Mouse (Mus musculus) hindbrain, embryonic 11.5 days (tissue): Measurements from ENCODE around the gene Wdr62. TPM values are rescaled to one million over a fixed set of nuclear protein-coding genes. Genes with fewer than 3 reads are reported as not detected.

Experiments used
- ATAC-seq: fragments of 200-750 bp; cut with Nextera tagmentation; 2 replicates; pipeline ENCODE4 v1.8.0; 2017; ENCODE audit warnings: mild to moderate bottlenecking, moderate TSS enrichment, moderate library complexity; ENCODE audit not compliant: low FRiP score
- DNase-seq: peaks from one replicate; pipeline ENCODE4 v3.0.0-alpha.2; 2015; ENCODE audit warnings: low spot score
- H3K27ac ChIP-seq: fragments of 300-500 bp; sonication (generic); 2 replicates; pipeline ENCODE4 v1.5.1; 2014; ENCODE audit warnings: mild to moderate bottlenecking, low read depth, low read length
- H3K27me3 ChIP-seq: fragments of 300-500 bp; sonication (generic); 2 replicates; pipeline ENCODE4 v1.6.1; 2014; ENCODE audit warnings: mild to moderate bottlenecking, low read length, moderate library complexity, mixed read lengths; ENCODE audit not compliant: control insufficient read depth, insufficient read depth
- H3K36me3 ChIP-seq: fragments of 300-500 bp; sonication (generic); 2 replicates; pipeline ENCODE4 v1.6.1; 2014; ENCODE audit warnings: mild to moderate bottlenecking, low read length, moderate library complexity, mixed read lengths; ENCODE audit not compliant: control insufficient read depth, insufficient read depth
- H3K4me1 ChIP-seq: fragments of 300-500 bp; sonication (generic); replicated peaks from 2 replicates; pipeline ENCODE4 v1.6.1; 2014; ENCODE audit warnings: low read length, mixed read lengths; ENCODE audit not compliant: control insufficient read depth, insufficient read depth
- H3K4me2 ChIP-seq: fragments of 300-500 bp; sonication (generic); replicated peaks from 2 replicates; pipeline ENCODE4 v1.6.1; 2014; ENCODE audit warnings: mild to moderate bottlenecking, low read depth, low read length
- H3K4me3 ChIP-seq: fragments of 300-500 bp; sonication (generic); 2 replicates; pipeline ENCODE4 v1.5.1; 2014; ENCODE audit warnings: low read depth, low read length
- H3K9ac ChIP-seq: fragments of 300-500 bp; sonication (generic); 2 replicates; pipeline ENCODE4 v1.6.1; 2014; ENCODE audit warnings: low read depth, low read length
- H3K9me3 ChIP-seq: fragments of 300-500 bp; sonication (generic); 2 replicates; pipeline ENCODE4 v1.6.1; 2016; ENCODE audit warnings: low read length; ENCODE audit not compliant: control insufficient read depth
- WGBS: fragments of 180-500 bp; shearing (Covaris S2); extraction: QIAGEN DNeasy Blood & Tissue Kit; methylation state at CpG from one replicate; pipeline ENCODE4 v1.1.7; 2014; 5-methylcytosine and 5-hydroxymethylcytosine counted together
- polyA plus RNA-seq: library from polyadenylated mRNA; unstranded; fragments of >200 nt; fragmentation: Nextera tagmentation; extraction: Ambion mirVana; gene quantifications from 2 replicates; pipeline ENCODE4 v1.2.1, GENCODE M21; 2014

Wdr62 gene
- polyA plus RNA-seq, 1 experiment from 2014 or later = 5.9 TPM

- WGBS = 65% methylated on average over 15 of the region's 15 CpGs
- no peak overlapping the region for H3K27ac ChIP-seq
- H3K4me1 ChIP-seq = peaks cover 5% of the 10 kb centered on the region; the same call in 1 of the 2 replicates
- H3K9me3 ChIP-seq = no peaks in the 10 kb centered on the region
- H3K4me2 ChIP-seq = peak overlapping the region; percentile 90
- H3K27me3 ChIP-seq = no peaks in the 10 kb centered on the region
- DNase-seq (no peak), ATAC-seq (no peak)
- H3K36me3 ChIP-seq = no peaks in the 10 kb centered on the region; the same call in 1 of the 2 replicates
- peak overlapping the region; percentile 71 for H3K9ac ChIP-seq
- H3K4me3 ChIP-seq = peak overlapping the region; percentile 69
Observed at GRCm38 (mm10) chr7:30309395-30310129, 29.3 kb upstream of the Wdr62 start.

- H3K4me3 ChIP-seq = peak within 1 kb of the TSS; percentile 69
- no peaks in the 10 kb centered on the region for H3K27me3 ChIP-seq
- DNase-seq = peak; percentile 91
- H3K27ac ChIP-seq = peak within 1 kb of the TSS; percentile 51
- 4% methylated on average over 27 of the region's 27 CpGs for WGBS
- peaks cover 4% of the 10 kb centered on the region for H3K36me3 ChIP-seq
- H3K4me1 ChIP-seq = peaks cover 5% of the 10 kb centered on the region; the same call in 1 of the 2 replicates
- H3K9me3 ChIP-seq = no peaks in the 10 kb centered on the region
- peak; percentile 99 for ATAC-seq
- peak within 1 kb of the TSS; percentile 90 for H3K4me2 ChIP-seq
- H3K9ac ChIP-seq = peak within 1 kb of the TSS; percentile 71
Observed at GRCm38 (mm10) chr7:30308076-30309005, 28.1 kb upstream of the Wdr62 start, which contains the start of gene Alkbh6. Alkbh6 (plus strand) TSS chr7:30308717.

GRCm38 (mm10) chr7:30306083-30306779 lies 26.0 kb upstream of the Wdr62 start:
- Histone ChIP-seq H3K9me3 (no peaks in the 10 kb centered on the region), H3K4me1 (peaks cover 5% of the 10 kb centered on the region; the same call in 1 of the 2 replicates), H3K4me3 (no peak overlapping the region), H3K36me3 (peaks cover 12% of the 10 kb centered on the region), H3K9ac (no peak overlapping the region), H3K27ac (no peak overlapping the region), H3K27me3 (no peaks in the 10 kb centered on the region), H3K4me2 (no peak overlapping the region)
- 95% methylated on average over 16 of the region's 16 CpGs for WGBS
- no peak for DNase-seq
- ATAC-seq = no peak

GRCm38 (mm10) chr7:30300914-30301313 lies 20.7 kb upstream of the Wdr62 start:
- DNase-seq = peak; percentile 54
- no peaks in the 10 kb centered on the region for H3K27me3 ChIP-seq
- WGBS = 45% methylated on average over 3 of the region's 3 CpGs

GRCm38 (mm10) chr7:30297266-30297665 lies 17.0 kb upstream of the Wdr62 start:
- DNase-seq (no peak), ATAC-seq (no peak)
- no peaks in the 10 kb centered on the region for H3K4me1 ChIP-seq
- no peak overlapping the region for H3K4me3 ChIP-seq
- H3K9me3 ChIP-seq = no peaks in the 10 kb centered on the region
- H3K27me3 ChIP-seq = no peaks in the 10 kb centered on the region
- peaks cover 13% of the 10 kb centered on the region for H3K36me3 ChIP-seq
- no peak overlapping the region for H3K9ac ChIP-seq
- H3K4me2 ChIP-seq = no peak overlapping the region
- 85% methylated on average over 16 of the region's 16 CpGs for WGBS
- H3K27ac ChIP-seq = no peak overlapping the region

More at GRCm38 (mm10) chr7:30300914-30301313, 20.7 kb upstream of the Wdr62 start:
- no peak for ATAC-seq
- Histone ChIP-seq H3K27ac (no peak overlapping the region), H3K4me2 (no peak overlapping the region), H3K36me3 (peaks cover 23% of the 10 kb centered on the region), H3K4me3 (no peak overlapping the region), H3K4me1 (no peaks in the 10 kb centered on the region), H3K9ac (no peak overlapping the region), H3K9me3 (no peaks in the 10 kb centered on the region)

- Histone ChIP-seq H3K36me3 (peaks cover 13% of the 10 kb centered on the region), H3K4me2 (no peak overlapping the region), H3K4me3 (no peak overlapping the region), H3K27ac (no peak overlapping the region), H3K4me1 (no peaks in the 10 kb centered on the region), H3K27me3 (no peaks in the 10 kb centered on the region), H3K9ac (no peak overlapping the region), H3K9me3 (no peaks in the 10 kb centered on the region)
- DNase-seq = no peak
- no peak for ATAC-seq
- WGBS = 92% methylated on average over 15 of the region's 15 CpGs
Observed at GRCm38 (mm10) chr7:30296816-30297215, 16.6 kb upstream of the Wdr62 start.

GRCm38 (mm10) chr7:30295103-30295502 lies 14.9 kb upstream of the Wdr62 start:
- Histone ChIP-seq H3K9ac (no peak overlapping the region), H3K27ac (no peak overlapping the region), H3K36me3 (peaks cover 13% of the 10 kb centered on the region), H3K27me3 (no peaks in the 10 kb centered on the region), H3K4me1 (0 out of 2 replicates have a peak, but pooled peaks cover 2% of the 10 kb centered on the region), H3K4me3 (no peak overlapping the region), H3K4me2 (no peak overlapping the region), H3K9me3 (no peaks in the 10 kb centered on the region)
- DNase-seq (no peak), ATAC-seq (no peak)
- WGBS = 71% methylated on average over 10 of the region's 10 CpGs

GRCm38 (mm10) chr7:30294296-30294695 lies 14.1 kb upstream of the Wdr62 start:
- Histone ChIP-seq H3K4me1 (0 out of 2 replicates have a peak, but pooled peaks cover 2% of the 10 kb centered on the region), H3K4me2 (no peak overlapping the region), H3K4me3 (no peak overlapping the region), H3K9me3 (no peaks in the 10 kb centered on the region), H3K27me3 (no peaks in the 10 kb centered on the region), H3K27ac (no peak overlapping the region), H3K9ac (no peak overlapping the region), H3K36me3 (peaks cover 10% of the 10 kb centered on the region)
- no peak for ATAC-seq
- DNase-seq = no peak
- WGBS = 87% methylated on average over 5 of the region's 5 CpGs
